Comparison of ENCODE assay signal across 8 mouse cellular contexts in the genomic region with DNA sequence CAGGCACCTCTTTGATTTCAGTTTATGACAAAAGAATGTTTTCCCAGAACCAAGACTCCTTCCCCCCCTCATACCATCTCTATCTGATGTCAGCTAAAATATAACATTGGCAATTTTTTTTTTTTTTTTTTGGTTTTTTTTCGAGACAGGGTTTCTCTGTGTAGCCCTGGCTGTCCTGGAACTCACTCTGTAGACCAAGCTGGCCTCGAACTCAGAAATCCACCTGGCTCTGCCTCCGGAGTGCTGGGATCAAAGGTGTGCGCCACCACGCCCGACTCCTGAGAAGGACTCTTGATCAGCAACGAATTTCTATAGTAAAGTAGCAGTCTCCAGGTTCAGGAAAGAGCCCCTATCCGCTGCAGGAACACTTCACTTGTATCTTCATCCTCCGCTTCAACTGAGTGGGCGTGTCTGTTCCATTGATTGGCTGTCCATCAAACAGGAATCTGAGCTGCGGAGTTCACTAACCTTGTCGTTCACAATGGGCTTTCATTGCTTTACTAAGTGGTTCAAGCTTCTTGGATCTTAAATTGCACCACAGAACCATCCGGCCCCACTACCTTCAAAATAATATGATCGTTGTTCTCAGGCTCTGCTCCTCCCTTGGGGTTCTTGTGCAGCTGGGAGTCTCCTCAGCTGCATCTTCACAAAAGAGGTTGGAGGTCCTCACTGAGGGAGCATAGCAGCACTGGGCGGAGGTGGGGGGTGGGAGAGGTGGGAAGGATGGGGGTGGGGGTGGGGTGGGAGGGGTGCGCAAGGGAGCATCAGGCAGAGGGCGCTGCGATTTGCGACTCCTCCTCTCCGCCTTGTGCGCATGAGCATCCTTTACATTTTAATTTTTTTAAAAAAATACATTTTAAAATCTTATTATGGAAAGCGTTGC. TPM values are rescaled to one million over a fixed set of nuclear protein-coding genes. Genes with fewer than 3 reads are reported as not detected.
DNase-seq lines count a peak whose midpoint lies in the region; ATAC-seq lines count a peak whose summit lies in the region.

No protein-coding gene starts in this region.

- peak overlapping the region; percentile 51 for H3K4me3 ChIP-seq in embryonic facial prominence, embryonic 10.5 days
- peak overlapping the region; percentile 24 for H3K4me3 ChIP-seq in intestine, embryonic 14.5 days (ENCODE audit: low read depth, low read length)
- peak overlapping the region; percentile 37 for H3K4me3 ChIP-seq in midbrain, embryonic 14.5 days (replicated peaks; ENCODE audit: low read depth, low read length)

- H3K36me3 ChIP-seq in embryonic facial prominence, embryonic 10.5 days (replicated peaks) = no peaks in the 10 kb centered on the region
- no peaks in the 10 kb centered on the region for H3K36me3 ChIP-seq in intestine, embryonic 14.5 days (ENCODE audit: control insufficient read depth, insufficient read depth, low read length)
- H3K36me3 ChIP-seq in midbrain, embryonic 14.5 days (ENCODE audit: control insufficient read depth, insufficient read depth, low read length) = no peaks in the 10 kb centered on the region

- 0 out of 2 replicates have a peak, but pooled peaks have one; percentile 36 for ATAC-seq in intestine, embryonic 14.5 days (replicated peaks; ENCODE audit: low FRiP score, low TSS enrichment, low read depth)
- ATAC-seq in midbrain, embryonic 14.5 days (ENCODE audit: low FRiP score, low TSS enrichment) = peak; percentile 85
- no peak for ATAC-seq in monocyte, adult 5-6 weeks (replicated peaks; ENCODE audit: insufficient number of reproducible peaks, low FRiP score, low TSS enrichment, poor library complexity, severe bottlenecking)

- peak; percentile 25 for DNase-seq in layer of hippocampus, adult 11-12 months (ENCODE audit: low spot score)
- DNase-seq in layer of hippocampus, adult 9-10 months (ENCODE audit: low spot score) = no peak
- DNase-seq in embryonic facial prominence, embryonic 10.5 days (ENCODE audit: low spot score) = peak; percentile 79
- DNase-seq in intestine, embryonic 14.5 days (ENCODE audit: low spot score) = peak; percentile 58
- peak; percentile 83 for DNase-seq in midbrain, embryonic 14.5 days
- no peak for DNase-seq in gastrocnemius, adult 18-20 months (ENCODE audit: low spot score)
- no peak for DNase-seq in urinary bladder, adult 2 months (ENCODE audit: low spot score)

- H3K27ac ChIP-seq in embryonic facial prominence, embryonic 10.5 days (replicated peaks) = peak overlapping the region; percentile 81
- H3K27ac ChIP-seq in intestine, embryonic 14.5 days (ENCODE audit: low read depth) = no peak overlapping the region
- H3K27ac ChIP-seq in midbrain, embryonic 14.5 days (replicated peaks; ENCODE audit: low read depth, low read length) = peak overlapping the region; percentile 85

- H3K9me3 ChIP-seq in embryonic facial prominence, embryonic 10.5 days = no peaks in the 10 kb centered on the region
- H3K9me3 ChIP-seq in intestine, embryonic 14.5 days (ENCODE audit: control insufficient read depth, low read length) = no peaks in the 10 kb centered on the region
- H3K9me3 ChIP-seq in midbrain, embryonic 14.5 days (ENCODE audit: control insufficient read depth, low read length) = no peaks in the 10 kb centered on the region

- H3K4me1 ChIP-seq in embryonic facial prominence, embryonic 10.5 days = peaks cover 13% of the 10 kb centered on the region
- 0 out of 2 replicates have a peak, but pooled peaks cover 5% of the 10 kb centered on the region for H3K4me1 ChIP-seq in intestine, embryonic 14.5 days (replicated peaks; ENCODE audit: control insufficient read depth, insufficient read depth, low read length)
- H3K4me1 ChIP-seq in midbrain, embryonic 14.5 days (ENCODE audit: control insufficient read depth, insufficient read depth, low read length) = 0 out of 2 replicates have a peak, but pooled peaks cover 3% of the 10 kb centered on the region

- 5% methylated on average over 22 of the region's 22 CpGs for WGBS in embryonic facial prominence, embryonic 10.5 days
- 9% methylated on average over 22 of the region's 22 CpGs for WGBS in intestine, embryonic 14.5 days
- WGBS in midbrain, embryonic 14.5 days = 5% methylated on average over 22 of the region's 22 CpGs

- H3K4me2 ChIP-seq in intestine, embryonic 14.5 days (ENCODE audit: low read length) = peak overlapping the region; percentile 49
- H3K4me2 ChIP-seq in midbrain, embryonic 14.5 days (ENCODE audit: low read length) = peak overlapping the region; percentile 59

- no peaks in the 10 kb centered on the region for H3K27me3 ChIP-seq in embryonic facial prominence, embryonic 10.5 days (replicated peaks; ENCODE audit: low read depth, poor library complexity, severe bottlenecking)
- H3K27me3 ChIP-seq in intestine, embryonic 14.5 days (replicated peaks; ENCODE audit: control insufficient read depth, insufficient read depth, low read length) = no peaks in the 10 kb centered on the region
- no peaks in the 10 kb centered on the region for H3K27me3 ChIP-seq in midbrain, embryonic 14.5 days (ENCODE audit: control insufficient read depth, insufficient read depth, low read length)

- no peak overlapping the region for H3K9ac ChIP-seq in intestine, embryonic 14.5 days (ENCODE audit: low read length)
- peak overlapping the region; percentile 36; the same call in 1 of the 2 replicates for H3K9ac ChIP-seq in midbrain, embryonic 14.5 days (replicated peaks; ENCODE audit: low read length)

RNA-seq across cellular contexts. Expression of a gene that starts 14.1 kb away (rescaled TPM):
- 259 and 278 TPM in 2 replicates for polyA plus RNA-seq in embryonic facial prominence, embryonic 10.5 days (2016; fragmentation: Nextera tagmentation; extraction: Ambion mirVana)
- 123 and 132 TPM in 2 replicates for polyA plus RNA-seq in intestine, embryonic 14.5 days (2014; fragmentation: Nextera tagmentation; extraction: Ambion mirVana)
- 381 and 396 TPM in 2 replicates for polyA plus RNA-seq in midbrain, embryonic 14.5 days (2014; fragmentation: Nextera tagmentation; extraction: Ambion mirVana)
- total RNA-seq in gastrocnemius, adult 18-20 months (2021) = 10 to 100 TPM; 15.8 to 17.2 TPM
- total RNA-seq in monocyte, adult 5-6 weeks (2017) = 133 to 185 TPM (median 138 TPM) in 3 replicates
- 35.9 and 39.4 TPM in 2 replicates for polyA plus RNA-seq in urinary bladder, adult 2 months (2012; rRNA removed)

RNA-seq across cellular contexts. Expression of a gene that starts 24.9 kb away (rescaled TPM):
- polyA plus RNA-seq in embryonic facial prominence, embryonic 10.5 days (2016; fragmentation: Nextera tagmentation; extraction: Ambion mirVana) = 5.5 and 6.1 TPM in 2 replicates
- 2.8 and 4.0 TPM in 2 replicates for polyA plus RNA-seq in intestine, embryonic 14.5 days (2014; fragmentation: Nextera tagmentation; extraction: Ambion mirVana)
- 3.5 and 4.7 TPM in 2 replicates for polyA plus RNA-seq in midbrain, embryonic 14.5 days (2014; fragmentation: Nextera tagmentation; extraction: Ambion mirVana)
- total RNA-seq in gastrocnemius, adult 18-20 months (2021) = under 1 TPM; 0.52 to 0.94 TPM
- 20.6 to 27.2 TPM (median 24.0 TPM) in 3 replicates for total RNA-seq in monocyte, adult 5-6 weeks (2017)
- 2.9 TPM in 2 replicates for polyA plus RNA-seq in urinary bladder, adult 2 months (2012; rRNA removed)

Comparison
In these comparisons a context has a peak if more than half of its experiments do, and no peak if none do; other contexts are left out.
1. DNase-seq: peak in layer of hippocampus, adult 11-12 months (single experiment), embryonic facial prominence, embryonic 10.5 days (single experiment), intestine, embryonic 14.5 days (single experiment) and midbrain, embryonic 14.5 days (single experiment); none in layer of hippocampus, adult 9-10 months (single experiment), gastrocnemius, adult 18-20 months (single experiment) and urinary bladder, adult 2 months (single experiment).
2. Peak in every context shown above with its lines, with median percentiles within 50 percentile points of each other: H3K4me3 ChIP-seq.